Mouse (Mus musculus) neural tube, embryonic 14.5 days (tissue): ENCODE measurements around the gene C130074G19Rik. TPM values are rescaled to one million over a fixed set of nuclear protein-coding genes. Genes with fewer than 3 reads are reported as not detected.

Source experiments
- ATAC-seq: fragments of 200-750 bp; cut with Nextera tagmentation; 2 replicates; pipeline ENCODE4 v1.8.0; 2017; ENCODE audit warnings: low read depth, mild to moderate bottlenecking, moderate TSS enrichment, moderate library complexity
- H3K27ac ChIP-seq: fragments of 300-500 bp; sonication (generic); 2 replicates; pipeline ENCODE4 v1.5.1; 2014; ENCODE audit warnings: low read depth, mild to moderate bottlenecking, control low read depth, low read length, moderate library complexity, mixed read lengths
- H3K27me3 ChIP-seq: fragments of 300-500 bp; sonication (generic); 2 replicates; pipeline ENCODE4 v1.6.1; 2014; ENCODE audit warnings: low read length; ENCODE audit not compliant: control insufficient read depth, insufficient read depth
- H3K36me3 ChIP-seq: fragments of 300-500 bp; sonication (generic); 2 replicates; pipeline ENCODE4 v1.6.1; 2014; ENCODE audit warnings: low read length, mixed read lengths; ENCODE audit not compliant: control insufficient read depth, insufficient read depth
- H3K4me1 ChIP-seq: fragments of 300-500 bp; sonication (generic); 2 replicates; pipeline ENCODE4 v1.6.1; 2014; ENCODE audit warnings: low read length; ENCODE audit not compliant: control insufficient read depth, insufficient read depth
- H3K4me2 ChIP-seq: fragments of 300-500 bp; sonication (generic); 2 replicates; pipeline ENCODE4 v1.6.1; 2014; ENCODE audit warnings: mild to moderate bottlenecking, low read depth, low read length, control low read depth
- H3K4me3 ChIP-seq: fragments of 300-500 bp; sonication (generic); 2 replicates; pipeline ENCODE4 v1.5.1; 2014; ENCODE audit warnings: low read depth, low read length, control low read depth, mixed read lengths
- H3K9ac ChIP-seq: fragments of 300-500 bp; sonication (generic); replicated peaks from 2 replicates; pipeline ENCODE4 v1.6.1; 2014; ENCODE audit warnings: low read depth, mild to moderate bottlenecking, control low read depth, low read length, mixed read lengths
- H3K9me3 ChIP-seq: fragments of 300-500 bp; sonication (generic); 2 replicates; pipeline ENCODE4 v1.6.1; 2016; ENCODE audit warnings: low read length; ENCODE audit not compliant: control insufficient read depth
- WGBS: fragments of 180-500 bp; shearing (Covaris S2); extraction: QIAGEN DNeasy Blood & Tissue Kit; methylation state at CpG from one replicate; pipeline ENCODE4 v1.1.7; 2014; 5-methylcytosine and 5-hydroxymethylcytosine counted together
- polyA plus RNA-seq: library from polyadenylated mRNA; unstranded; fragments of >200 nt; fragmentation: Nextera tagmentation; extraction: Ambion mirVana; gene quantifications from 2 replicates; pipeline ENCODE4 v1.2.1, GENCODE M21; 2014

The C130074G19Rik gene
- polyA plus RNA-seq, 1 experiment from 2014 or later, result 0.48 TPM

GRCm38 (mm10) chr1:184851741-184852618 lies 31.0 kb downstream of the C130074G19Rik start:
- H3K4me1 ChIP-seq, result 0 out of 2 replicates have a peak, but pooled peaks cover 4% of the 10 kb centered on the region
- no peak overlapping the region for H3K9ac ChIP-seq
- ATAC-seq, result peak; percentile 96
- H3K4me2 ChIP-seq, result peak overlapping the region; percentile 37
- H3K36me3 ChIP-seq, result no peaks in the 10 kb centered on the region
- H3K27me3 ChIP-seq, result peaks cover 2% of the 10 kb centered on the region; the same call in 1 of the 2 replicates
- no peaks in the 10 kb centered on the region for H3K9me3 ChIP-seq
- peak overlapping the region; percentile 39; the same call in 1 of the 2 replicates for H3K27ac ChIP-seq
- no peak overlapping the region for H3K4me3 ChIP-seq
- WGBS, result 17% methylated on average over 31 of the region's 31 CpGs

DNA sequence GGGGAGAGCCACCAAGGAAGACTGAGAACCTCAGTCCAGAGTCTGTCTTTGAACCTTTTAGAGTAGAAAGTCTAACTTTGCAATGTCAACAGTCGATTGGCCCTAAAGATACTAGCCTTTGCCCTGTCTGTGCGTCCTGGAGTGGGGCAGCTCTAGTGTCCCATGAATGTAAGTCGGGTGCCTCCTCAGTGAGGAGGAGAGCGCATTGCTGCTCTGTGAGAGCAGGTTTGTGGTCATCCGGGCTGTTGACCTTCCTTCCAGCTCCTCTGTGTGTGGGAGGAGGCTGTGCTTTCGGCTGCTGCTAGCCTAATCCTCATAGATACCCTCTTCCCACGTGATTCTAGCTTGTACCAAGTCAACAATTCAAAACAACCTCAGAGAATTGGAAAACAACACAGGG lies 31.9 kb downstream of the C130074G19Rik start:
- Histone ChIP-seq H3K27ac (no peak overlapping the region), H3K27me3 (peaks cover 2% of the 10 kb centered on the region; the same call in 1 of the 2 replicates)
- no peak for ATAC-seq

GRCm38 (mm10) chr1:184846973-184847372 lies 36.0 kb downstream of the C130074G19Rik start:
- no peaks in the 10 kb centered on the region for H3K36me3 ChIP-seq
- ATAC-seq, result no peak
- WGBS, result 75% methylated on average over 3 of the region's 3 CpGs
- H3K9me3 ChIP-seq, result no peaks in the 10 kb centered on the region
- no peak overlapping the region for H3K9ac ChIP-seq
- no peak overlapping the region for H3K4me2 ChIP-seq
- H3K27ac ChIP-seq, result no peak overlapping the region
- no peak overlapping the region for H3K4me3 ChIP-seq
- H3K27me3 ChIP-seq, result peaks cover 2% of the 10 kb centered on the region; the same call in 1 of the 2 replicates
- H3K4me1 ChIP-seq, result peaks cover 11% of the 10 kb centered on the region

More for the DNA sequence above, 31.9 kb downstream of the C130074G19Rik start:
- Histone ChIP-seq H3K36me3 (no peaks in the 10 kb centered on the region), H3K9me3 (no peaks in the 10 kb centered on the region), H3K4me1 (0 out of 2 replicates have a peak, but pooled peaks cover 4% of the 10 kb centered on the region), H3K9ac (no peak overlapping the region), H3K4me3 (no peak overlapping the region), H3K4me2 (no peak overlapping the region)
- WGBS, result 56% methylated on average over 7 of the region's 7 CpGs

DNA sequence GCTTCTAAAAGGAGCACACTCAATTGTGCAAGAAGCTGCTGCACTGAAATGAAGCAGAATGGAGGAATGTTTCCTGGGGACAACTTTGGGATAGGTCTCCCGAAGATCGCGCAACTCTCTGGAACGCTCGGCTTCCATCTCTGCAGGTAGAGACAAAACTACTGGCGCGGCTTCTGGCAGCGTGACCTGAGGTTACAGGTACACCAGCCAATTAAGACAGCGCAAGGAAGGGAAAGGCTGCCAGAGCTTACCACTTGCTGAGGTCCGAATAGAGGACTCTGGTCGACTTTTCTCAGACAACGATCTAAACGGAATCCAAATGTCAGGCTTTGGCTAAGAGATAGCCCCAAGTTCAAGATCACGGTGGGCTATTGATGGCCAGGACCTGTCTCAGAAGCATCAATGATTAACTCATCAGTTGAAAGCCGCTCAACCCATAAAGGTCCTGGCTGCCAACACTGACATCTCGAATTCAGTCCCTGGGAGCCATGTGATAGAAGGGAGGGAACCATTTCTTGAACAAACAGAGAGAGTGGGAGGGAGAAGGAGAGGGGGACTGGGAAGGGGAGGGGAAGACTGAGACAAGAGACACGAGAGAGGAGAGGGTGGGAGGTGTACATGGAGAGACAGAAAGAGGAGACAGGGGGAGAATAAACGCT lies 36.8 kb downstream of the C130074G19Rik start, which contains the start of gene Marc2:
Gene Marc2, minus strand, starts transcription at position 360 of the 659 bp plus-strand sequence.
- no peaks in the 10 kb centered on the region for H3K9me3 ChIP-seq
- peak within 1 kb of the TSS; percentile 48; the same call in 1 of the 2 replicates for H3K27ac ChIP-seq
- 4% methylated on average over 18 of the region's 18 CpGs for WGBS
- ATAC-seq, result no peak; the same call in 1 of the 2 replicates
- peaks cover 9% of the 10 kb centered on the region for H3K4me1 ChIP-seq
- H3K4me3 ChIP-seq, result peak within 1 kb of the TSS; percentile 83
- H3K36me3 ChIP-seq, result no peaks in the 10 kb centered on the region
- H3K4me2 ChIP-seq, result peak within 1 kb of the TSS; percentile 88
- peak within 1 kb of the TSS; percentile 82 for H3K9ac ChIP-seq
- H3K27me3 ChIP-seq, result peaks cover 2% of the 10 kb centered on the region; the same call in 1 of the 2 replicates

- H3K9ac ChIP-seq, result peak overlapping the region; percentile 82
- peak overlapping the region; percentile 88 for H3K4me2 ChIP-seq
- no peaks in the 10 kb centered on the region for H3K36me3 ChIP-seq
- peak overlapping the region; percentile 48; the same call in 1 of the 2 replicates for H3K27ac ChIP-seq
- peaks cover 9% of the 10 kb centered on the region for H3K4me1 ChIP-seq
- peak; percentile 96 for ATAC-seq
- H3K9me3 ChIP-seq, result no peaks in the 10 kb centered on the region
- WGBS, result under 1% methylated on average over 67 of the region's 67 CpGs
- H3K4me3 ChIP-seq, result peak overlapping the region; percentile 83
- H3K27me3 ChIP-seq, result no peaks in the 10 kb centered on the region
Observed at GRCm38 (mm10) chr1:184845111-184846071, 37.6 kb downstream of the C130074G19Rik start.

- Histone ChIP-seq H3K9me3 (no peaks in the 10 kb centered on the region), H3K27ac (no peak overlapping the region), H3K9ac (peak overlapping the region; percentile 82; the same call in 1 of the 2 replicates), H3K4me2 (peak overlapping the region; percentile 88), H3K27me3 (no peaks in the 10 kb centered on the region), H3K36me3 (0 out of 2 replicates have a peak, but pooled peaks cover 3% of the 10 kb centered on the region), H3K4me1 (peaks cover 9% of the 10 kb centered on the region), H3K4me3 (peak overlapping the region; percentile 83)
- 21% methylated on average over 15 of the region's 15 CpGs for WGBS
- no peak for ATAC-seq
Observed at GRCm38 (mm10) chr1:184844326-184845066, 38.5 kb downstream of the C130074G19Rik start.

DNA sequence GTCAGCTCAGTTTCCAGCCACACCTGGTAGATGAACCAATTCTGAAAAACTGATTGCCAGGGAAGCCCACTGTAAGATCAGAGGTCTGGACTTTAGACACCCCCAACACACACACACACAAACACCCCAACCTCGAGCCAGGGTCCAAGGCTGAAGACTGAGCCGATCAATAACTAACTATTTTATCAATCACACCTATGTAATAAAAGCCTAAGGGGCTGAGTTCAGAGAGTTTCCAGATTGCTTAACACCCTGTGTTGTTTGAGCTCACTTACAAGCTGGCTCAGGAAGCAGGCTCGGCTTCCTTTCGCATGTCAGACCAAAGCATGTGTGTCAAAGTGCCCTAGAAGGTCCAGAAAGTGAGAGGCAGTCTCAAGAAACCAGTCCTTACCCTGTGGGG lies 45.4 kb downstream of the C130074G19Rik start:
- Histone ChIP-seq H3K4me3 (no peak overlapping the region), H3K4me2 (no peak overlapping the region), H3K36me3 (0 out of 2 replicates have a peak, but pooled peaks cover 3% of the 10 kb centered on the region), H3K27me3 (no peaks in the 10 kb centered on the region), H3K9me3 (no peaks in the 10 kb centered on the region), H3K27ac (no peak overlapping the region), H3K4me1 (no peaks in the 10 kb centered on the region), H3K9ac (no peak overlapping the region)
- no peak for ATAC-seq
- 84% methylated on average over 4 of the region's 4 CpGs for WGBS
